Mouse (Mus musculus) 3T3-L1 (cell line): ENCODE measurements at regions not wholly inside any gene's neighbourhood (a gene's known extent, or its start where the extent isn't known, plus 50 kb on each side); places are given as distances from the start of the nearest gene placed in this dataset.
A peak's percentile ranks its signal among the peaks of the same experiment; 100 is the strongest.

ENCODE experiments used
- DNase-seq: peaks from one replicate; pipeline ENCODE4 v3.0.0-alpha.2; 2015; ENCODE audit warnings: low read depth, low spot score

DNA sequence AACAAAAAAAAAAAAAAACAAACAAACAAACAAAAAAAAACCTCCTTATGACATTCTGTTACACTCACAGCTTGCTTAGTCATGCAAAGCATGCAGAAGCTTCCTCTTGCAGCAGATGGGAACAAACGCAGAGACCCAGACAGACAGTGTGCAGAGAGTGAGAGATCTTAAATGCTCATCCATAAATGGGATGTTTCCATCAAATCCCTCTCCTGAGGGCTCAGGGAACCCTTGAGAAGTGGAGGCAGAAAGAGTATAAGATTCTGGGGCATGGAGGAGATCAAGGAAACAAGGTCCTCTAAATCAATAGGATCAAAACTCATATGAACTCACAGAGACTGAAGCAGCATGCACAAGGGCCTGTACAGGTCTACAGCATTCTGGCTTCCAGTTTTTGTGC lies 52.5 kb downstream of the Adm start:
- DNase-seq: no peak

DNA sequence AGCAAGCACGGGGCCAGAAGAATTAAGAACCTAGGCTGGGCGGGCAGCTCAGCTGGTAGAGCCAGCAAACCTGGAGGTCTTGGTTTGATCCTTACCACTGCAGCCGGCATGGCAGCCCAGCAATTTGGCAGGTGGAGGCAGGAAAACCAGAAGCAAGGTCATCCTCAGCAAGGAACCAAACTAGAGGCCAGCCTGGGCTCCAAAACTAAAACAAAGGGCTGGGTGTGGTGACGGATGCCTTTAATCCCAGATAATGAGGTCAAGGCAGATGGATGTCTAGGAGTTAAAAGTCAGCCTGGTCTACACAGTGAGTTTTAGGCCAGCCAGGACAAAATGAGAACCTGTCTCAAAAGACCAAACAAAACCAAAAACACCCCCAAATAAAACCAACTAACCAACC lies 55.5 kb downstream of the Adm start:
- DNase-seq: no peak

DNA sequence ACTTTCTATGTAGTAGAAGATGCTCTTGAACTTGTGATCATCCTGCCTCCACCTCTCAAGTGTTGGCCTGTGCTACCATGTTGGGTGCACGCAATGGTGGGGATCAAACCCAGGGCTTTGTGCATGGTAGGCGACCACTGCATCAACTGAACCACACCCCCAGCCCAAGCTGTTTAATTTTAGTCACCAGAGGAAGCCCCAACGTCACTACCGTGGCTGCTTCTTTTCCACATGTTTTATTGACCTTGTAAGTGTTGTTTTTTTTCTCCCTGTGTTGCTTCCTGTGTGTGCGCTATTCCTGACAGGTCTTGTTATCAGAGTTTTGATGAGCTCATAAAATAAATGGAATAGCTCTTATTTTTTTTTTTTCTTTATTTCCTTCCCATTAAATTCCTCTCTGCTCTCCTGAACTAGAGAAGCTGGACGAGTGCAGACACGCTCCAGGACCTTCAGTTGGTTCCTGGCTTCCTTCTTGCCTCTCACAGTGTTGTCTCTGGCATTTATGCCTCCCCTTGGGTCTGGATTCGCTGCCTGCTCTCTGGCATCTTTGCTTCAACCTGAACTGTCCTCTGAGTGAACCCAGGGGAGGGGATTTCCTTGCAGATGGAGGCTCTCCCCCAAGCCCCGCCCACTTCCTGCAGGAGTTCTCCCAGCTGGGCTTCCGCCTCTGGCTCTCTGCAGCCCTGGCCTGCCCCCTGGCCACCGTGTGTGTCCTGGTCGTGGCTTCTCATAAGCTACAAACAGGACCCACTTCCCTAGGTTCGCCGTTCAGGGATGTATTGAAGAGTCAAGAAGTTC lies 61.6 kb downstream of the Adm start:
- DNase-seq: peak; percentile 56

DNA sequence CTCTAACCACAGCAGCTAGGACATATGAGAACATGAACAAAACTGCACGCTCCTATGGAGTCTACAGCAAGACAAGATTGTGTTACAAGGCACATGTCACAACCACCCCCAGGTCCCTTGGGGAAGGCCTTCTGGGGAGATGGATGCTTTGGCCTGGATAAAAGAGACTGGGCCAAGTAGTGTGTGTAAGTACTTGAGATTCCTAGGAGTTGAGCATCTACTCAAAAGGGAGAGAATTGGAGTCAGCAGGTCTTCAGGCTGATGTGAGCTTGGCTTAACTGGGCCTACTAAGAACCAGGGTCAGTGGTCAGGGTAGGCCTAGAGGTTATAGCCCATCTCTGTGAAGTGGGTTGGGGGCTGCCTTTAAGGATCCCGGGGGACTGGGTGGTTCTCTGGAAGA lies 62.8 kb downstream of the Adm start:
- no peak for DNase-seq

DNA sequence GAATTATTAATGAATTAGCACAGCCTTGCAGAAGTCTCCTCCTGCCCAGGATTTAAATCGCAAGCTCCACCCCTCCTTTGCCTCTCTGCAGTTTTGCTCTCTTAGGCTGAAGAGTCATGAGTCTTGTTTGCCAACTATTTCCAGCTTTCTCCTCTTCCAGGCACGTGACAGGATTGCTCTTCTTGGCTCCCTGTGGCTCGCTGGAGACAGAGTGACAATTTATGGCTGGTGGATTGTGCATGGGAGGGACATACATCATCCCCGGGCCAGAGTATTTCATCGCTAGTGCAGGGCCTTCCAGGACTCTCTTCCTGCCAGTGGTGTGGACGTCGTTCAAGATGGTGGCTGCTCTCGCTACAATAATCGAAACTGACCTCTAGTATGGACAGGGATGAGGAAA lies 63.4 kb downstream of the Adm start:
- no peak for DNase-seq

DNA sequence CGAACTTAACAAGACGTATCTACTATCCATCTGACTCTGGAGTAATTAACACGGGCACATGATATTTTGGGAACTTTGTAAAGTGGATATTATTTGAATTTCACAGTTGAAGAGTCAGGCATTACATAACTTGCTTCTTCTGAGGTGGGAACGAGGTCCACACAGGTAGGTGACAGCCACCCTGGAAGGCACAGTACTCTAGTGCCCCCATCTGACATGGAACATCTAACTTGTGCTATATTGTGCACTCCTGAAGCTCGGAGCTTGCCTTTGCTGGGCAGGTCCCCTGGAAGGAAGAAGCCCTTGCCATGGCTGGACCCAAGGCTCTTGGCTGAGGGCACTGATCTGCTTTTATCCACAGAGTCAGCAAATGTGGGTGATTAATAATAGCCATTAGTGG lies 66.8 kb downstream of the Adm start:
- DNase-seq: no peak

DNA sequence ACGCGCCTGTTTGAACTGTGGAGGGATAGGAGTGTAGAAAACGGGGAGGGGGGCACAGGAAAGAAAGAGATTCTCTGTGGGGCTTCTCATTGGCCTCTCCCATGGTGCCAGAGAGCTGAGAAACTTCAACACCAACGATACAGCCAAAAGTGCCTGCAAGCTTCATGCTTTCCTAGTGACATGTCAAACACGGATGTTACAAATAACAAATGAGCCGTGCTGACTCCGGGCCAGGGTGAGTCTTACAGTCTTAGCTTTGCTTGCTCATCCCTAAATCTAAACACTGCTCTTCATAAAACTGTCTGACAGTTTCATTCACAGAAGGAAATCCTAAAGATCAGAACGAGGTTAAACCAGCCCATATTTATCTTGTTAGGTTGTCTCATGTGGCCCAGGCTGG lies 68.3 kb downstream of the Adm start:
- peak; percentile 67 for DNase-seq

DNA sequence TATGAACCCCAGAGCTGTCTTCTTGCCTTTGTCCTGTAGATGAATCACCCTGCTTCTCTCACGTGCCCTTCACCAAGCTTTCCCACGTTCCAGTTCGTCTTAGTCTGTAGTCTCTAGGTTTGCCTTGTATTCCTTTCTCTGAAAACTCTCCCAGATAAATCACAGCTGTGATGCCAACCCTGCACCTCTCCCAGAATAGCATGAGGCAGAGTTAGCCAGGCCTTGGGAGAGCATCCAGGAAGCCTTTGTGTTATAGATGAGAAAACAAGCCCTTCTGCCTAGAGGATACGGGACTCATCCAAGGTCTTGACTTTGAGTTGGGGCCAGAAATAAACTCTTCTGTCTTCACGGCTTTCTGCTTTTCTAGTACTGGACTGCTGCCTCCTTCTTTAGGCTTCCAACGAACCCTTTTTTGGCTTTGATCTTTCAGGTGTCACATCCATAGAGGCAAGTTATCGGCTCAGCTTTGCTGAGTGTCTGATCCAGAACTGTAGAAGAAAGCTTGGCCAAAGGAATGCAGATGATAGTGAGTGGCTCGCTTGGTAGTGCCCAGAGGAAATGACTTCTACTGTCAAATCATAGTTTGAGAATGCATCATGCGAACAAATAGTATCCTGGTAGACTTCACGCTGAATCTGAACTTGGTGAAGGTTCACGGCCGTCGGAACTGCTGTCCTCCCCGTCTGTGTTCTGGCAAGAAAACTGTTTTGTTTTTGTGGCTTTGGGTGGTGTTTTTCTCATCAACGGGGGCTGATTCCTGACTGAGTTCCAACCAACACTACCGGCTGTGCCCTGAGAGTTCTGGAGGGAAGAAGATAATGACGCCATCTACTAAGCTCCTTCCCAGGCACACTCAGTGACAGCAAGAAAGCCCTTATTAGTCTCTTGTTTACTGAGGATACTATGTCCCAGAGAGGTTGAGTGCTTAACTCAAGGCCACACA lies 69.5 kb upstream of the Ampd3 start:
- no peak for DNase-seq

DNA sequence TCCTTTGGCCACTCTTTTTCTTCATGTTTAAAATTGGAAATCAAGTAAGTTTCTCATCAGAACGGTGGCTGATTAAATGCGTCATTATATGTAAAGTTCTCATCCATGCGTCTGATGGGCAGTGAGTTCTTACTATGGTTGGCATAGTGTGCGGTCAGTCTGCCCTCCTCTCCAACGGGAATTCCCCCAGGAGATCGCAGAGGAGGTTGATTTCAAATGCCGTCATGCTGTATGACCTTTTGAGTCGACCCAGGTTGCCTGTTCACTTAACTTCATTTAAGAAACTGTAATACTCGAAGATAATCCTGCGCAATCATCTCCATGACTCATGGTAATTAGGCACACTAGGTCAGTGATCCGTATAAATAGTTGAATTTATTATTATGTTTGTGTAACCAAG lies 68.4 kb upstream of the Ampd3 start:
- DNase-seq: no peak

DNA sequence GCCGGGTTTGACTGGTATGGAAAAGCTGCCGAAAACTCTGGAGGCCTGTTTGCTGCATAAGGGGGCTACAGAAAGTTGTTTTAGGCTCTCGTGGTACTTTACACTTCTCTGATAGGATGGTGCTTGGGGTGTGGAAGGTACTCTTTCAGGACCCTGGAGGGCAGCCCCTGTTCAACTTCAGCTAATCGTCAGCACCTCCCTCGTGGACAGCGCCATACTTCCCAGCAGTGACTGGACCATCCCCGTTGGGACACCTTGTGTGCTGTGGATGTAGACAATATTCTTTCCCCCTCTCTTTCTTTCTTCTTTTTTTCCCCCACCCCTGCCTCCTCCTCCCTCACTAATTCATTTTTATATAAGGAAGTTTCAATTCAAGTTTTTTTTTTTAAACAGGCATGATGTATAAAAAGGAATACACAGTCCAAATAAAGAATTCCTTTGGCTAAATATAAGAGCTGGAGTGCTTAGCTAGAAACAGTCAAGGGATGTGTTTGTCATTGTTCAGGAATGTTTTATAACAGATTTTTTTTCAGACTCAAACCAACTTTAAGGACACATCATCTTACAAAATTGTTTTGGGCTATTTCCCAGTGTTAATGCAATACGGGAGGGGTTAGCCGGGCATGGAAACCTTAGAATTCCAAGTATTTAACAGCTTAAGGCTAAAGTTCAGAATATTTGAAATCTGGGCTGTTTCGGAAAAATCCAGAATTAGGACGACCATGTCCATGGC lies 66.2 kb upstream of the Ampd3 start:
- peak; percentile 93 for DNase-seq

DNA sequence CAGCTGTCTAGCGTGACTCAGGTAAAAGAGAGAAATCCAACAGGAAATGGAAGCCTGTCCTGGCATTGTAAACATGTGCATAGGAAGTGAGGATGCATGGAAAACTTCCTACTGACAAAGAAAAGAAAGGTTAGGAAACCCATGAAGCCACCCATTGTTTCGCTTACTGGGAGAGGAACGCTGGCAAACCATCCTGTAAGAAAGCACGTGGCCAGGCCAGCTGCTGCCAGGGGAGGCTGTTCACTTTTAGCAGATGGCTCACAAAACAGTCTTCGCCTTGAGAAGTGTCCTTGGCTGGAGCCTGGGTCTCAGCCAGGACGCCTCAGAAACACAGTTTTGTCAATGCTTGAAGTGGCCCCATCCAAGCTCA lies 65.6 kb upstream of the Ampd3 start:
- DNase-seq: no peak

DNA sequence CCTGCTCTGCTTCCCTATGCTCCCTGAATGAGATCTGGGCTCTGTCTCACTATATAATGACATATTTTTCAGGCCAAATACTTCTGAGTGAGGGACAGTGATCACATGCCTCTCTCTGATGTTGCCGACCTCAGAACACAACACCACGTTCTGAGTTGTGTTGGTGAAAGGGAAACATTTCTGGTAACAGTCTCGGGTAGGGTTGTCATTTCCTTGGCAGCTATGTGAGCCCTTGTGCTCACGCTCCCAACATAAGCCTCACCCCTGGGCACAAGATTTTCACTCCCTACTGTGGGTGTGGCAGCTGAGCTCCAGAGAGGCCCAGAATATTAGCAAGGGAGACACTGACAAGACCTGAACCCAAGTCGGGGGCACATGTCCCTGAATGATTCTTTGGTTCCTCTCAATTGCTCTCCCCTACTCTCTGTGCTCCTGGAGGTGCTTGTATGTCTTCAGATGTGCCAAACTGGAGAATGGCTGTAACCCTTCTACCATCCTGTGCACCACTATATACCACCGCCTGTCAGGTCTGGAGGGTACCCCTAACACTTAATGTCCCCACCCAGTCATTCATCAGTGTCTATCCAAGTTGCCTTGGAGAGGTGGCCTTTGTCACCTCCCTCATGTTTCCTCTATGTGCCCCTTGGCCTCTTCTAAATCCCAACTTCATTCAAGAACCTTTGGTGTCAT lies 62.5 kb upstream of the Ampd3 start:
- no peak for DNase-seq

DNA sequence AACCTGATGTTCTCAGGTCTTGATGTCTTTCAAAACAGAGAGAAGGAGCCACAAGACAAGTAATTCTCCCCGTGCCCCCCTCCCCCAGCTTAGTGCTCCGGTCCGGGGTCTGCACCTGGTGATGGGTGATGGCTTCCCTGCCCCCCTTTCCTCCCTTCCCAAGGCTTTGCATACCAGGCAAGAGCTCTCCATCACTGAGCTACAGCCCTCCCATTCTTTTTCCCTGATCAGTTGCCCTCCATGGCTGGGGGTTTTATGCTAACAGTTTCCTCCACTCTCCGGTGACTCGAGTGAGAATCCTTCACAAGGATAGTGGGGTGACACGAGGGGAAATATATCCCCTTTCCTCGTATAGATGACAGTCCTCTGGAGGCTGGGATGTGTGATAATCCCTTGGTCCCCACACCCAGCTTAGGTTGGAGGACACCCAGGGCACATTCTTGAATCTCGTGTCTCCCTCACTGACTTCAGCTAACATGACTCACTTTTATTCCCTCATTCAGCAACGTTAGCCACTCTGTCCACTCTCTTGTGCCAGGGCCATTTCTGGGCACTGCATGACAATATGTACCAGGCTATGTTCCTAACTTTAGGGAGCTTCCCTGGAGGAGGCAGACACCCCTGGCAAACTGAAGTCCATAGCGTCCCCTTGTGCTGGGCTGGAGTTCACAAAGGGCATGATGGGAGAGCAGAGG lies 61.9 kb upstream of the Ampd3 start:
- DNase-seq: peak; percentile 67

DNA sequence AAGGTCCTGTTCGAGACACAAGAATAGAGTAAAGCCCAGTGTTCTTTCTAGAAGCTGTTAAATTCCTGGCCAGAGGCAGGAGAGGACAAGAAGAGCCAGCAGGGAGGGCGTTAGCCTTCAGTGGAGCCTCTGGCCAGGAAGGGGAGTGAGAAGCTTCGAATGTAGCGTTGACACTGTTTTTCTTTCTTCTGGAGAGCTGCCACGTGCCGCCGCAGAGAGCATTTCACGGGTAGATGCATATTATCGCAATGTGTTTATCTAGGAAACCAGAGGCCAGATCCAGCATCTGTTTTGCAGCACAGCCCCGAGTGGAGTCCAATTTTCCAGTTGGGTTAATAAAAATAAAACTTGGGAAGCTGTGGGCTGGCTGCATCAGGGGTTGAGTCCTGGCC lies 61.3 kb upstream of the Ampd3 start:
- peak; percentile 87 for DNase-seq

DNA sequence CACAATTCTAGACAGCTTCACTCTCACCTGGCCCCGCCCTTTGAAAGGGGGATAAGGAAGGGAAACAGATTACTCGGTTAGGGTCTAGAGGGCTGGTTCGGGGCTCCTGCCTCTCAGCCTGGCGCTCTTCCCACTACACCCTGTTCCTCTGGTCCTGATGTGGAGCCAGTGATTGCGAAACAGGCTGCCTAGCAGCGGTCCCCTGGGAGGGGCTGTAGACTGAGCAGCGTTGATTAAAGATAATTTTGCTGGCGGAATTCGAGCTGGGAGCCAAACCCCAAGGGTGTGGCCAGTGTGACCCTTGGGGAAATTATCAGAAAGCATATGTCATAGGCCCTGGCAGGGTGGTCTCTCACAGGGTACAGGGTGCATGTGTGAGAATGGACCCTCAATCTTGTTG lies 59.9 kb upstream of the Ampd3 start:
- no peak for DNase-seq

DNA sequence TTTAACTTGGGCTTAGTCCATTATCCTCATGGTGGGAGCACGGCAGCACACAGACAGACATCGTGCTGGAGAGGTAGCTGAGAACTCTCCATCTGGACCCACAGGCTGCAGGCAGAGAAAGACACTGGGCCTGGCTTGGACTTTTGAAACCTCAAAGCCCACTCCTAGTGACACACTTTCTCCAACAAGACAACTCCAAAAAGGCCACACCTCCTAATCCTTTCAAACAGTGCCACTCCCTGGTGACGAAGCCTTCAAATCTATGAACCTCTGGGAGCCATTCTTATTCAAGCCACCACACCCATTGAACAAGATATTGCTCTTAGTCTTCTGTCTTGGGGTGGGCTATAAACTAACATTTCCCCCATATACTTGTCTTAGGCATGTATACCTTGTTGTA lies 59.2 kb upstream of the Ampd3 start:
- DNase-seq: no peak

DNA sequence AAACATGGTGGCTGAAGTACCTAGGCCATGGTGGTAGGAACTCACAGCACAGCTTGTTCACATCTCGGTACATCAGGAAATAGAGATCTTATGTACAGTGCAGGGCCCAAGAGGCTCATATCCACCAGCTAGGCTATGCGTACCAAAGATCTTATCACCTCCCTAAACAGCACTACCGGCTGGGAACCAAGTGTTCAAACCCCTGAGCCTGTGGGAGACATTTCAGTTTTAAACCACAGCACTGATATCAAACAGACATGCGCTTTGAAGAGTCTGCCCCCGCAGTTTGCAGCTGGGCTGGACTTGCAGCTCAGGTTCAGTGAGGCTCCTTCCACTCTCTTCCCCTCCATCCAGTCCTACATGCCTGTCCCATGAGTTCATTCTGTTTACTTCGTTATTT lies 58.4 kb upstream of the Ampd3 start:
- no peak for DNase-seq

DNA sequence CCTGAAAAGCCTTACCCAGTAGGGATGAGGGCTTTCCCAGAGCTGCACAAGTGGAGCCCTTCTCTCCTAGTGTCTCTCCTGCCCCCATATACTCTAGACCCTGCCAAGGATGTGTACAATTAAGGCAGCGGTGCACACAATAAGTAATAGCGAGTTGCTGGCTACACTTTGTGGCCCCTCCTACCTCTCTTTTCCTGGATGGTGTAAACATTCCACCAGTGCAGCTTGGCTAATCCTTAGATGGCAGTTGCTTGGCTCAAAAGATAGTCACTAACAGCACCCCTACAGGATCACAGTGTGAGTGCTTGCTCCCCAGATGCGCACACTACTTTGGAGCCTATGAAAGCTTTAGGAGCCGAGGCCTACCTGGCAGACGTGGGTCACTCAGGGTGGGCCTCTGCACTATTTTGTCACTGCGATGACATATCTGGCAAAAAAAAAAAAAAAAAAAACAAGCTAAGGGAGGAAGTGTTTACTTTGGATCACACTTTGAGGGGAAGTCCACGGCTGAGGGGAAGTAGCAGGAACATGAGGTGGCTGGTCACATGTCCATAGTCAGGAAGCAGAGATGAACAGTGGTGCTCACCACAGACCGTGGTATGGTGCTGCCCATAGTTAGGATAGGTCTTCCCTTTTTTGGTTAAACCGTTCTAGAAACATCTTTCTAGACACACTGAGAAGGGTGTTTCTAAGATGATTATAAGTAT lies 57.6 kb upstream of the Ampd3 start:
- no peak for DNase-seq

DNA sequence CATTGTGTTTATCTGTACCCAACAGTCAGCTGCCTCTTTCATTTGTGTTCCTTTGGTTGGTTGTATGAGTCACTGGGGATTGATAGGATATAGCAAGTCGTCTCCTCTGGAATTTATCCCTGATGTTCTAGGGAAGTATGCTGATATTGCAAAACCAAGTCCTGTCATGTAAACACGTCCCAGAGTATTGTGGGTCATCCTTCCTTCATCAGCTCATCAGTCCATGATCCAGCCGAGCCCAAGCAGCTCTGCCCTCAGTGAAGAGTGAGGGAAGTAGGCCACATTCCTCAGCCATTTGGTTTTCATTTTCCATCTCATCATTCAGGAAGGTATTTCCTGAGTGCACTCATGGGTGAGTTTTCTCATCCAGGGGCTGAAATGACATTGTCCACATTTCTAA lies 54.3 kb upstream of the Ampd3 start:
- peak; percentile 67 for DNase-seq

DNA sequence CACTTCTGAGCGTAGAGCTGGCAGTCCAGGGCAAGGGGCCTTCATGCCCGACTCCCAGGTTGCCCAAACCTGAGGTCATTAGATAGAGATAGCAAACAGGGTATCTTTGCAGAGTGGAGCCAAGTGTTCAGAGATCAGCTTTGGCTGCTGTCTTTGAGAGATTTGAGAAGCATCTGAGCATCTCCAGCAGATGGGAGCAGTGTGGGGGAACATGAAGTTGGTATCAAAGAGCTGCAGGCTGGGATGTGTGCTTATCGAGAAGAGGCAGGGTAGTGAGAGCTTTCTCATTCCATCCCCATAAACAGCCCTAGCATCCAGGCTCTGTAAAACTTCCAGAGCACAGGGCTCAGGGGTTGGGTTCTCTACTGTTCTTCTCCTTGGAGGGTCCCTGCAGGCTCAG lies 52.9 kb upstream of the Ampd3 start:
- no peak for DNase-seq

DNA sequence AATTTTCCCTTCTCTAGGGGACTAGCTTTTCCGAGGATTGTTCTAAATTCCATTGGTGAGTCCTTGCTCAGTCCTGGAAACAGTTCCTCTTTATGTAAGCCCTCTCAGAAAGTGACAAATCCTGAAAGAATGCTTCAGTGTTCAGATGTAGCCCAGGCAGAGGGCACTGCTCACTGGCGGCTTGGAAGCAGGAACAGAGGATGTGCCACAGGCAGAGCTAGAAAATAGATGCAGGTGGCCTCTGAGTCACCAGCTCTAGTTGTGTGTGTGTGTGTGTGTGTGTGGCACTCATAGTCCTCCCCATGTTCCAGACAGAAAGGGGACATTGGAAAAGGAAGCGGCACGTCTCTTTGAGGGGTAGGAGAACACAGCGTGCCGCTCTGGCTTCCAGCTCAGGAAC lies 52.5 kb upstream of the Ampd3 start:
- peak; percentile 87 for DNase-seq
